16 mouse cellular contexts compared by ENCODE assay signal in the genomic region with DNA sequence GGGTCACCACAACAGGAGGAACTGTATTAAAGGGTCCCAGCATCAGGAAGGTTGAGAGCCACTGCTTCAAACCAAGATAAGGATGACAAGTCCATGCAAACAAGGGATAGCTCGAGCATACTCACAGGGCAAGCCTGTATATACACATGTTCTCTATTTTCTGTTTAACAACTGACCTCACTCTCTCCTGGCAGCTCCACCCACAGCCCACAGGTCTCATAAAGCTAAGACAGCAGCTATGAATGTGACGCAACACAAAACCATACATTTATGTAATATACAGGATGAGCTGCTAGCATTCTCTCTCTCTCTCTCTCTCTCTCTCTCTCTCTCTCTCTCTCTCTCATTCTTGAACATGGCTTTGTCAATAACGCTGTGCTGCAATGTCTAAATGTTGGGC.
"Had no signal": no experiment of that assay in that cellular context is flagged by ENCODE, and none has a peak within 500 bp of the region (broad histone marks: within the 10 kb centered on the region; RNA-seq: fewer than 3 reads in every experiment).

No protein-coding gene starts in this region.

- DNase-seq: gastrocnemius, postnatal 14 days; gastrocnemius, postnatal 36 days; heart, adult 18-20 months; heart, postnatal 10 days; heart, postnatal 4 days; kidney, adult 18-20 months; kidney, adult 8-10 months; kidney, postnatal 10 days; kidney, postnatal 25 days; kidney, postnatal 4 days; liver; liver, embryonic 13.5 days had no signal

- ATAC-seq: hindbrain, embryonic 16.5 days; inflammation-experienced regulatory T-cells, adult 6 months; intestine, embryonic 15.5 days; intestine, postnatal 0 days had no signal
